Mouse (Mus musculus) hindbrain, embryonic 12.5 days (tissue): Measurements from ENCODE around the gene Madd. TPM values are rescaled to one million over a fixed set of nuclear protein-coding genes. Genes with fewer than 3 reads are reported as not detected.

ENCODE experiments used
- ATAC-seq: fragments of 200-750 bp; cut with Nextera tagmentation; 2 replicates; pipeline ENCODE4 v1.8.0; 2017; ENCODE audit warnings: moderate TSS enrichment; ENCODE audit not compliant: low FRiP score
- H3K27ac ChIP-seq: fragments of 300-500 bp; sonication (generic); 2 replicates; pipeline ENCODE4 v1.5.1; 2016; ENCODE audit warnings: mild to moderate bottlenecking
- H3K27me3 ChIP-seq: fragments of 300-500 bp; sonication (generic); 2 replicates; pipeline ENCODE4 v1.6.1; 2016; ENCODE audit warnings: mild to moderate bottlenecking
- H3K36me3 ChIP-seq: fragments of 300-500 bp; sonication (generic); 2 replicates; pipeline ENCODE4 v1.6.1; 2016; ENCODE audit warnings: mild to moderate bottlenecking
- H3K4me1 ChIP-seq: fragments of 300-500 bp; sonication (generic); 2 replicates; pipeline ENCODE4 v1.6.1; 2016
- H3K4me2 ChIP-seq: fragments of 300-500 bp; sonication (generic); replicated peaks from 2 replicates; pipeline ENCODE4 v1.6.1; 2016; ENCODE audit warnings: mild to moderate bottlenecking
- H3K4me3 ChIP-seq: fragments of 300-500 bp; sonication (generic); 2 replicates; pipeline ENCODE4 v1.5.1; 2016; ENCODE audit warnings: mild to moderate bottlenecking
- H3K9ac ChIP-seq: fragments of 300-500 bp; sonication (generic); 2 replicates; pipeline ENCODE4 v1.6.1; 2016; ENCODE audit warnings: mild to moderate bottlenecking, moderate library complexity
- H3K9me3 ChIP-seq: fragments of 300-500 bp; sonication (generic); replicated peaks from 2 replicates; pipeline ENCODE4 v1.6.1; 2016; ENCODE audit warnings: mild to moderate bottlenecking
- WGBS: fragments of 180-500 bp; shearing (Covaris S2); methylation state at CpG from one replicate; pipeline ENCODE4 v1.1.7; 2016; 5-methylcytosine and 5-hydroxymethylcytosine counted together
- polyA plus RNA-seq: library from polyadenylated mRNA; unstranded; fragments of >200 nt; fragmentation: Nextera tagmentation; extraction: Ambion mirVana; gene quantifications from 2 replicates; pipeline ENCODE4 v1.2.1, GENCODE M21; 2016

Madd gene
- polyA plus RNA-seq, 1 experiment from 2014 or later: 45.2 TPM

GRCm38 (mm10) chr2:91167629-91168028 lies 16.0 kb downstream of the Madd start:
- Histone ChIP-seq H3K4me1 (no peaks in the 10 kb centered on the region), H3K4me2 (no peak overlapping the region), H3K9ac (no peak overlapping the region), H3K27me3 (no peaks in the 10 kb centered on the region), H3K27ac (no peak overlapping the region), H3K36me3 (peaks cover 85% of the 10 kb centered on the region), H3K4me3 (no peak overlapping the region), H3K9me3 (no peaks in the 10 kb centered on the region)
- no peak for ATAC-seq
- WGBS: 73% methylated on average over 4 of the region's 4 CpGs

DNA sequence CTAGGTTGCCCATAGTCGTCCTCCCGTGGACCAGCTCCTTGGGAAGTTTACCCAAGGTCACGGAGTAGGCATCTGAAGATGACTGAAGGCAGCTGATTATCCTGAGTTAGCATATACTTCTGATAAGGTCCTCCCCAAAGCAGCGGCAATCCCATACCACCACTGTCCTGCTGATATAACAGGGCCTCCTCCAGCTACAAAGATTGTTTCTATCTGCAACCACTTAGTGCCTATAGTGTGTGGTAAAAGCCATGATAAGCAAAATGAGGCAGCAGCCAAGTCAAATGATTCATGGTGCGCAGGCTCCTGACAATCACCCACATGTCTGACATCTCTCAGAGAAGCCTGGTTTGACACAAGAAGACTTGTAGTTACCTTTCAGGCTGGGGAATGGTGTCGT lies 18.6 kb downstream of the Madd start:
- Histone ChIP-seq H3K4me1 (no peaks in the 10 kb centered on the region), H3K27me3 (no peaks in the 10 kb centered on the region), H3K36me3 (peaks cover 88% of the 10 kb centered on the region), H3K4me3 (no peak overlapping the region), H3K4me2 (no peak overlapping the region), H3K9me3 (no peaks in the 10 kb centered on the region), H3K27ac (no peak overlapping the region), H3K9ac (no peak overlapping the region)
- 93% methylated on average over 6 of the region's 6 CpGs for WGBS
- ATAC-seq: no peak

- ATAC-seq: no peak
- WGBS: 87% methylated on average over 5 of the region's 5 CpGs
- Histone ChIP-seq H3K36me3 (peaks cover 87% of the 10 kb centered on the region), H3K4me2 (no peak overlapping the region), H3K27ac (no peak overlapping the region), H3K9me3 (no peaks in the 10 kb centered on the region), H3K4me3 (no peak overlapping the region), H3K9ac (no peak overlapping the region), H3K27me3 (no peaks in the 10 kb centered on the region), H3K4me1 (no peaks in the 10 kb centered on the region)
Measured at GRCm38 (mm10) chr2:91163532-91163931, 20.1 kb downstream of the Madd start.

DNA sequence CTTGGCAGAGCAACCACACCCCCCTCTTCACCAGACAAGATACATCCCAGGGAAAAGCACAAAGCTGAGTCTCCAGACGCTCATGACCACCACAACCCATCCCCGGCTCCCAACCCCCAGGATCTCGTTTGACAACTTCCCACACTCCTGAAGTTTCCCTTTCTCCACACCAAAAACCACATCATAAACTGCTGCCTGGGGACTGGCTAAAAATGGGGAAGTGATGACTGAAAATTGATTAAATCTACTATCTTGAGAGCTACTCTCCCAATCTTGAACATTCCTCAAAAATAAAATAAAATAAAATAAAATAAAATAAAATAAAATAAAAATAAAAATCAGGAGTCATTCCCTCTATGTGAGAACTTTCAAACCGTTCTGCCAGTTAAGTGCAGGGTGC lies 20.7 kb downstream of the Madd start:
- no peak overlapping the region for H3K4me3 ChIP-seq
- H3K4me2 ChIP-seq: no peak overlapping the region
- no peak overlapping the region for H3K27ac ChIP-seq
- H3K27me3 ChIP-seq: no peaks in the 10 kb centered on the region
- no peak overlapping the region for H3K9ac ChIP-seq
- H3K9me3 ChIP-seq: no peaks in the 10 kb centered on the region
- WGBS: 91% methylated on average over 4 of the region's 4 CpGs
- no peaks in the 10 kb centered on the region for H3K4me1 ChIP-seq
- H3K36me3 ChIP-seq: peaks cover 88% of the 10 kb centered on the region
- ATAC-seq: no peak

DNA sequence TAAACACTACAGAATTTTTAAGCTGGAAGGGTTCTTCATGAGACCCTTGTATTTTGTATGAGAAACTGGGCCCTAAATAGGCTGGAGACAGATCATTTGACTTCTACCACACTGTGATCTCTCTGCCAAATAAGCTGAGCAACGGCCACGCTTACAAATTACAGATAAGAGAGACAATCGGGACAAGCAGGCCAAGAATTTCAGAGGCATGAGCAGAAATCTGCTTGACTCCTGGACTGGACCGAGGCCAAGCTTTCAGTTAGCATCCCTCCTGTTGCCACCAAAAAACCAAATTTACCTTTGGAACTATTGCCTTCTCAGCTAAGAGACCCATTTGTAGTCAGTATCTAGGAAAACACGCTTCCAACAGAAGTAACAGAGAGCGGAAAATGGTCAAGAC lies 23.0 kb downstream of the Madd start:
- 89% methylated on average over 6 of the region's 6 CpGs for WGBS
- Histone ChIP-seq H3K27me3 (no peaks in the 10 kb centered on the region), H3K4me1 (no peaks in the 10 kb centered on the region), H3K27ac (no peak overlapping the region), H3K4me2 (no peak overlapping the region), H3K4me3 (no peak overlapping the region), H3K36me3 (peaks cover 90% of the 10 kb centered on the region), H3K9ac (no peak overlapping the region), H3K9me3 (no peaks in the 10 kb centered on the region)
- ATAC-seq: no peak

- Histone ChIP-seq H3K4me3 (no peak overlapping the region), H3K36me3 (peaks cover 87% of the 10 kb centered on the region), H3K4me2 (no peak overlapping the region), H3K9me3 (no peaks in the 10 kb centered on the region), H3K9ac (no peak overlapping the region), H3K27me3 (no peaks in the 10 kb centered on the region), H3K27ac (no peak overlapping the region), H3K4me1 (no peaks in the 10 kb centered on the region)
- no peak for ATAC-seq
- WGBS: 48% methylated on average over 6 of the region's 6 CpGs
Measured at GRCm38 (mm10) chr2:91157002-91157752, 26.5 kb downstream of the Madd start.

GRCm38 (mm10) chr2:91154091-91154490 lies 29.5 kb downstream of the Madd start:
- no peak for ATAC-seq
- Histone ChIP-seq H3K4me2 (no peak overlapping the region), H3K27ac (no peak overlapping the region), H3K4me3 (no peak overlapping the region), H3K4me1 (no peaks in the 10 kb centered on the region), H3K27me3 (no peaks in the 10 kb centered on the region), H3K36me3 (peaks cover 83% of the 10 kb centered on the region), H3K9me3 (no peaks in the 10 kb centered on the region), H3K9ac (no peak overlapping the region)
- 94% methylated on average over 3 of the region's 3 CpGs for WGBS

DNA sequence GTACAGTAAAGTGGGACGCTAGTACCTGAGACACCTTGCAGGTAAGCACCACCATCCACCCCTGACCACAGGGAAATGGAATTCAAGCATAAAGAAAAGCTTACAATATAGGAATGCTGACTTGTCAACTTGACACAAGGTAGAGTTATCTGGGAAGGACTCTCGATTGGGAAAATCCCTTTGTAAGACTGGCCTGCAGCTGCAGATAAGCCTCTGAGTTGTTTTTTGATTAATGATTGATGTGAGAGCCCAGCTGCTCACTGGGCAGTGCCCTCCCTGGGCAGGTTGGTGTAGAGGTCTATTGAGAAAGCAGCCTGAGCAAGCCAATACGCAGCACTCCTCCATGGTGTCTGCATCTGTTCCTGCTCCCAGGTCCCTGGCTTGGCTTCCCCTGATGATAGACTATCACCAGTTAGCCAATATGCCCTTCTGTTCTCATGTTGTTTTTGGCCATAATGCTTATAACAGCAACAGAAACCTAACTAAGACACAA lies 30.7 kb downstream of the Madd start:
- no peaks in the 10 kb centered on the region for H3K9me3 ChIP-seq
- WGBS: 91% methylated on average over 3 of the region's 3 CpGs
- ATAC-seq: no peak
- no peak overlapping the region for H3K4me2 ChIP-seq
- H3K4me1 ChIP-seq: no peaks in the 10 kb centered on the region
- H3K27ac ChIP-seq: no peak overlapping the region
- peaks cover 77% of the 10 kb centered on the region for H3K36me3 ChIP-seq
- no peak overlapping the region for H3K9ac ChIP-seq
- H3K4me3 ChIP-seq: no peak overlapping the region
- no peaks in the 10 kb centered on the region for H3K27me3 ChIP-seq

GRCm38 (mm10) chr2:91151331-91151730 lies 32.3 kb downstream of the Madd start:
- no peak overlapping the region for H3K9ac ChIP-seq
- no peaks in the 10 kb centered on the region for H3K4me1 ChIP-seq
- WGBS: 71% methylated on average over 1 of the region's 1 CpGs
- no peaks in the 10 kb centered on the region for H3K9me3 ChIP-seq
- no peak for ATAC-seq
- no peak overlapping the region for H3K4me3 ChIP-seq
- H3K27ac ChIP-seq: no peak overlapping the region
- peaks cover 73% of the 10 kb centered on the region for H3K36me3 ChIP-seq
- H3K4me2 ChIP-seq: no peak overlapping the region
- no peaks in the 10 kb centered on the region for H3K27me3 ChIP-seq

DNA sequence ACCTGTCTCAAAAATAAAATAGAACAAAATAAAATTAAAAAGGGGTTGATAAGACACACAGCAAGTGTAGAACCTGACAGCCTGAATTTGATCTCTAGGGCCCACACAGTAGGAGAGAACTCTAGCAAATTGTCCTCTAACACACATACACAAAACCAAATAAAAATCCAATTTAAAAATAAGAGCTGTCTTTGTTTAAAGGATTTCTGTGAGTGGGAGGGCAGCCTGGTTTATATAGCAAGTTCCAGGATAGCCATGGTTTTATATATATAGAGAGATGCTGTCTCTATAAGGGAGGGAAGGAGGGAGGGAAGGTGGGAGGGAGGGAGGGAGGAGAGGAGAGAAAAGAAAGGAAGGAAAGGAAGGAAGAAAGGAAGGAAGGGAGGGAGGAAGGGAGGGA lies 35.5 kb downstream of the Madd start:
- Histone ChIP-seq H3K4me1 (no peaks in the 10 kb centered on the region), H3K36me3 (peaks cover 67% of the 10 kb centered on the region), H3K27ac (no peak overlapping the region), H3K9me3 (no peaks in the 10 kb centered on the region), H3K4me3 (no peak overlapping the region), H3K9ac (no peak overlapping the region), H3K27me3 (no peaks in the 10 kb centered on the region), H3K4me2 (no peak overlapping the region)
- no peak for ATAC-seq

DNA sequence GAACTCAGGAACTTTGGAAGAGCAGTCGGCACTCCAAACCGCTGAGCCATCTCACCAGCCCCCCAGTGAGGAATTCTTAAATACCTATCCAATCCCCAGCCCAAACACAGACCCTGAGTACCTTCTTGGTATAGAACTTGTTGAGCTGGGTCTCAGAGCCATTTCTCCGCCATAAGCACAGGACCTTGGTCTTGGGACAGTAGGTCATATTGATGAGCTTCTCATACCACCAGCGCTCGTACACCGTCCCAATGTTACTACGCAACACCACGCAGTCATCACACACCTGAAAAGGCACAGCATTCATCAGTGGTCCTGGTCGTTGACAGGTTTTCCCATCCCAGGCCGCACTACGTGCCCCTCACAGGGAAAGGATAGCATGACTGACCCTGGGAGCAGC lies 40.2 kb downstream of the Madd start:
- Histone ChIP-seq H3K36me3 (peaks cover 77% of the 10 kb centered on the region), H3K4me2 (no peak overlapping the region), H3K27ac (no peak overlapping the region), H3K4me1 (no peaks in the 10 kb centered on the region), H3K27me3 (no peaks in the 10 kb centered on the region), H3K4me3 (no peak overlapping the region), H3K9ac (no peak overlapping the region), H3K9me3 (no peaks in the 10 kb centered on the region)
- no peak for ATAC-seq
- 94% methylated on average over 11 of the region's 11 CpGs for WGBS

DNA sequence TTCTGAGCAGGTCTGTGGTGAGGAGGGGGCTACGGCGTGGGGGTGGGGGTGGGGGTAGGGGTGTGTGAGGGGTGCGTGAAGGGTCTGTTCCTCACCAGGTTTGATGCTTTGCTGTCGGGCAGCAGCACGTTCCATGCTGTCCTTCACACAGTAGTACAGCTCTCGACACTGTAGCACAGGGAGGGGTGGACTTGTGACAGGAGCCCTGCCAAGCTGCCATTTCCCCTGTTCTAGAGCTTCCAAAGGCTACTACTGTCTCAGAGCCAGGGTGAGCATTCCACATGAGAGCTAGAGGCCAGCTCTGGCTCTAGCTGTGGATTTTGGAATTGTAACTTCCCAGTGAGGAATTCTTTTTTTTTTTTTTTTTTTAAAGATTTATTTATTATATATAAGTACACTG lies 40.7 kb downstream of the Madd start:
- H3K4me1 ChIP-seq: no peaks in the 10 kb centered on the region

DNA sequence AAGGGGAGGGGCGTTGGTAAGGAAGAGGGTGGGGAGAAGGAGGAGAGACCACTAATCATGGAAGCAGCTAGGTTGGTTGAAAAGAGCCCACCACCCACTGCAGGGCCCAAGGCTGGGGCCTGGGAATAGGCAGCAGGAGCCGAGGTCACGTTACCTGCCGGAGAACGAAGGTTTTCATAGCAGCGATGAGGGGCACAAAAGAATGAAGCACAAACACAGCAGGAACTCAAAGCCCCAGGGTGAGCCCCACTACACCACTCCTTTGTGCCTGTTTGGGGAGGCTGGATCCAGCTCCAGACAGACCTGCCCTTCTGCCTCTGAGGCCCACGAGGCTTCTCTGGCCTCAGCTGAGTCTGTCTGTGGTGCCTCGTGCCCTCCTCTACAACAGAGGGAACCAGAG lies 43.9 kb downstream of the Madd start:
- no peaks in the 10 kb centered on the region for H3K9me3 ChIP-seq
- H3K4me2 ChIP-seq: no peak overlapping the region
- H3K4me1 ChIP-seq: no peaks in the 10 kb centered on the region
- peaks cover 75% of the 10 kb centered on the region for H3K36me3 ChIP-seq
- no peak overlapping the region for H3K27ac ChIP-seq
- ATAC-seq: no peak
- no peak overlapping the region for H3K4me3 ChIP-seq
- WGBS: 71% methylated on average over 8 of the region's 8 CpGs
- no peak overlapping the region for H3K9ac ChIP-seq
- no peaks in the 10 kb centered on the region for H3K27me3 ChIP-seq

More for the DNA sequence above, 40.7 kb downstream of the Madd start:
- H3K27me3 ChIP-seq: no peaks in the 10 kb centered on the region
- no peak for ATAC-seq
- H3K4me2 ChIP-seq: no peak overlapping the region
- WGBS: 95% methylated on average over 6 of the region's 6 CpGs
- H3K9me3 ChIP-seq: no peaks in the 10 kb centered on the region
- H3K4me3 ChIP-seq: no peak overlapping the region
- peaks cover 80% of the 10 kb centered on the region for H3K36me3 ChIP-seq
- no peak overlapping the region for H3K9ac ChIP-seq
- H3K27ac ChIP-seq: no peak overlapping the region
